Mouse (Mus musculus) G1E (cell line): ENCODE results near the gene Grin2b. TPM values are rescaled to one million over a fixed set of nuclear protein-coding genes. Genes with fewer than 3 reads are reported as not detected.
"Not testable (repeated sequence)": the region's sequence is repeated elsewhere in the genome, so short reads cannot be mapped to it uniquely, and the experiment has no call there.

Experiments used
- ATAC-seq: 2 replicates; pipeline ENCODE4 v1.8.0; 2016; ENCODE audit warnings: mild to moderate bottlenecking; ENCODE audit not compliant: insufficient number of reproducible peaks, poor library complexity, low FRiP score, severe bottlenecking; ENCODE audit errors: extremely low read depth
- DNase-seq: peaks from one replicate; pipeline ENCODE4 v3.0.0; 2012; ENCODE audit warnings: low spot score
- H3K27me3 ChIP-seq: 2 replicates; pipeline ENCODE4 v1.6.1; 2012; ENCODE audit warnings: mild to moderate bottlenecking, low read length, inconsistent platforms; ENCODE audit not compliant: insufficient read depth
- H3K36me3 ChIP-seq: replicated peaks from 2 replicates; pipeline ENCODE3; 2012; ENCODE audit warnings: mild to moderate bottlenecking, inconsistent platforms
- H3K4me1 ChIP-seq: 2 replicates; pipeline ENCODE4 v1.6.1; 2012; ENCODE audit warnings: low read depth, low read length, inconsistent platforms, mixed read lengths; ENCODE audit not compliant: insufficient read depth
- H3K4me3 ChIP-seq: 2 replicates; pipeline ENCODE4 v1.5.1; 2012; ENCODE audit warnings: low read depth, mild to moderate bottlenecking, inconsistent platforms, low read length, moderate library complexity, mixed read lengths
- H3K9me3 ChIP-seq: replicated peaks from 2 replicates; pipeline ENCODE4 v1.6.1; 2012; ENCODE audit warnings: inconsistent platforms
- CTCF ChIP-seq: IDR thresholded peaks from 2 replicates; pipeline ENCODE4 v1.5.1; 2012; ENCODE audit warnings: low read depth, low read length, inconsistent platforms, mixed read lengths
- GATA1 ChIP-seq: IDR thresholded peaks from 2 replicates; pipeline ENCODE4 v1.6.1; 2012; ENCODE audit warnings: borderline replicate concordance, low read length, inconsistent platforms, mixed read lengths
- GATA2 ChIP-seq: IDR thresholded peaks from 2 replicates; pipeline ENCODE4 v1.6.1; 2012; ENCODE audit warnings: low read depth, low read length, inconsistent platforms, borderline replicate concordance
- POLR2AphosphoS5 ChIP-seq: IDR thresholded peaks from 2 replicates; pipeline ENCODE4 v1.6.1; 2012; ENCODE audit warnings: low read depth, low read length, inconsistent platforms; ENCODE audit not compliant: insufficient replicate concordance
- TAL1 ChIP-seq: conservative IDR thresholded peaks from 2 replicates; pipeline ENCODE4 v1.6.1; 2012; ENCODE audit warnings: low read depth, low read length, inconsistent platforms, mixed read lengths
- polyA plus RNA-seq: library from polyadenylated mRNA; stranded (reverse); fragments of >175 nt; gene quantifications from 2 replicates; pipeline ENCODE4 v1.2.3, GENCODE M21; 2012
- total RNA-seq, 2 experiments: library from RNA; stranded (forward) in 1 of 2; stranded (reverse) in 1 of 2; fragments of 200-1000 nt in 1 of 2; fragments of >200 nt in 1 of 2; fragmentation: Nextera tagmentation in 1 of 2; gene quantifications; 2 replicates each; pipeline ENCODE4 v1.2.3; 2014 to 2017

Gene Grin2b
- total and polyA plus RNA-seq, 3 experiments = 0.05 TPM; not detected in 2

DNA sequence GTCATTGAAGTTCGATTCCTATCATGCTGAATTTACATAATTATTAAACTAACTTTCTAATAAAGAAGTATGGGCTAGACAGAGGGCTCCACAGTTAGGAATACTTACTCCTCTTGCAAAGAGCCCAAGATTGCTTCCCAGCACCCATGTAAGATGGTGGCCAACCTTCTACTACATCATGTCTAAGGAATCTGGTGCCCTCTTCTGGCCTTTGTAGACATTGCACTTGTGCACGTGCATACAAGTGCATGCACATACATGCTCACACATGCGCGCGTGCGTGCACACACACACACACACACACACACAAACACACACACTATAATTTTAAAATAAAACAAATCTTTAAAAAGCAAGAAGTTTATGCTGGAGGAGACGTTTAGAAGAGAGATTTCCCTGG lies 481.8 kb downstream of the Grin2b start:
- Histone ChIP-seq H3K9me3 (peaks cover 45% of the 10 kb centered on the region), H3K27me3 (no peaks in the 10 kb centered on the region), H3K4me1 (no peaks in the 10 kb centered on the region), H3K36me3 (no peaks in the 10 kb centered on the region), H3K4me3 (no peak overlapping the region)
- ATAC-seq (no peak), DNase-seq (no peak)
- TF ChIP-seq GATA1 = no peak
- no peak for TF ChIP-seq POLR2AphosphoS5
- no peak for TF ChIP-seq GATA2
- TF ChIP-seq TAL1 = no peak
- TF ChIP-seq CTCF = no peak

DNA sequence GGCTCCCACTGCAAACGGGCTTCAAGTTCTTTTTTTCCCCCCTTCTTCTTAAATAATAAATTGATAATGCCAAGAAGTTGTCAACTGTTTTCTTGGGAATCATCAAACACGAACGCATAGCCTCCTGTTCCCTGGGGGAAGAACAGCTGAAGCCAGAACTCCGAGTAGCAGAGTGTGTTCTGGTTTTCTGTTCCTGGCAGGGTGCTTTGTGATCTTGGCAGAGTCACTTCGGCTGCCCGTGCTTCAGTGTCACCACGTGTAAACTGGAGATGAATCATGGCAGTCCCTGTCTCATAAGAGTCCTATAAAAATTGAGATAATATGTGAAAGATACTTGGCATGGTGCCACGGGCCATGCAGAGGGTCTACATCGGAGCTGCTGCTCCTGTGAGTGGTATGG lies 485.4 kb downstream of the Grin2b start:
- no peaks in the 10 kb centered on the region for H3K27me3 ChIP-seq
- H3K36me3 ChIP-seq = no peaks in the 10 kb centered on the region
- DNase-seq = no peak
- H3K9me3 ChIP-seq = peaks cover 58% of the 10 kb centered on the region
- TF ChIP-seq POLR2AphosphoS5 (no peak), GATA2 (no peak), CTCF (no peak), TAL1 (no peak), GATA1 (no peak)
- no peak for ATAC-seq
- no peak overlapping the region for H3K4me3 ChIP-seq
- no peaks in the 10 kb centered on the region for H3K4me1 ChIP-seq

DNA sequence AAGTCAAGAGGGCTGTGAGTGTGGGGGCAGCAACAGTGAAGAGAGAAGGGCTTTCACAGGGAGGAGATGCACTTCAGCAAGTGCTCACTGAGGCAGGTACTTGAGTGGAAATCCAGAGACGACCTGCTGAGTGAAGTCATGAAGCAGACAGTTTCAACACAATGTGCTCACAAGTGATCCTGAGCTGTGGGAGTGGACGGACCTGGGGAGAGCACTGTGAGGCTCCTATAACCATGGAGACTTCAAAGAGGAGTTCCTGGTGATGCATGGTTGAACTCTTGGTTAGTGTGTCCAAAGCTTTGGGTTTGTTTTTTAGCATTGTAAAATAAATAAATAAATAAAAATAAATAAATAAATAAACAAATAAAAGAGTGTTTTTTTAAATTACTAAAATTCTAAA lies 489.1 kb downstream of the Grin2b start:
- Histone ChIP-seq H3K9me3 (peaks cover 59% of the 10 kb centered on the region), H3K4me3 (no peak overlapping the region), H3K4me1 (no peaks in the 10 kb centered on the region), H3K36me3 (no peaks in the 10 kb centered on the region), H3K27me3 (no peaks in the 10 kb centered on the region)
- TF ChIP-seq GATA1 = no peak
- TF ChIP-seq POLR2AphosphoS5 = no peak
- TF ChIP-seq TAL1 = no peak
- no peak for TF ChIP-seq GATA2
- TF ChIP-seq CTCF = no peak
- ATAC-seq = no peak
- DNase-seq = no peak

DNA sequence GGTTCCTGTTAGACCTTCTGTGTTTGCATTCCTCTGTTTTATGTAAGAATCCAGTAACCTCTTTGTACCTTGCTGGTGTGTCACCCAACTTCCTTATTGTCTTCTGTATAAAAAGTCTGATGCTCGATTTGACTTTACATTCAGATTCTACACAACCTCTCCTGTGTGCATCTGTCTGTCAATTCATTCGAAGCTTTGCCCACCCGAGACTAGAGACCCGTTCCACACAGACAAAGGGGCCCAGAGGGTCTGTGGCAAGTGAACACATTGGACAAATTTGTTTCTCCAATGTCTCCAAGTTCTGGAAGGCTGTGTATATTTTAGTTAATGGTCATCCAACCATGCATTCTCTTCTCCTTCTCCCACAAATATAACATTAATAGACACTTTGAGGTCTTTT lies 491.9 kb downstream of the Grin2b start:
- H3K27me3 ChIP-seq, DNase-seq, ATAC-seq, H3K4me3 ChIP-seq, H3K4me1 ChIP-seq, H3K36me3 ChIP-seq: not testable (repeated sequence)
- peaks cover 54% of the 10 kb centered on the region for H3K9me3 ChIP-seq

DNA sequence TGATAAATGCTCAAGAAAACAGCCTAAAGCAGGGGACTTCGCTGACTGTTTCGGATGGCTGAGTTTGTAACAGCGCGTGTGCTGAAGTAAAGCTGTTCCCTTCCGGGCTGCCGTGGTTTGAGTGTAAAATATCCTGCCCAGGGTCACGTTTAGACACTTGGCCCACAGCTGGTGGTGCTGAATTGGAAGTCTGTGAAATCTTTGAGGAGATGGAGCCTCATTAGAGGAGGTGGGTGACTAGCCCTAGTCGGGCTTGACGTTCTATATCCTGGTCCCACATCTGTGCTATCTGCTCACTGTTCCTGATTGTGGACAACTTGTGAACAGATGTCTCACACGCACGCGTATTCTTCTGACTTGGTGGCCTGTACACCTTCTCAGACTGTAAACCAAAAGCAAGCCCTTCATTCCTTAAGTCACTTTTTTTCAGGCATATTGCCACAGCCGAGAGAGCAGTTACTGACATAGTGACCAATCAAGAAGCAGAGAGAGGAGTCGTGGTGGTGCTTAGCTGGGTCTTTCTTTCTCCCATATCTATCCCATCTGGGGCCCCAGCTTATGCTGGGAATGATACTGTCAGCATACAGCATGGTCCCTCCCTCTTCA lies 493.1 kb downstream of the Grin2b start:
- TF ChIP-seq POLR2AphosphoS5 = no peak
- no peak for TF ChIP-seq GATA2
- TF ChIP-seq TAL1 = no peak
- no peak for TF ChIP-seq GATA1
- no peak for TF ChIP-seq CTCF
- H3K4me3 ChIP-seq = no peak overlapping the region

DNA sequence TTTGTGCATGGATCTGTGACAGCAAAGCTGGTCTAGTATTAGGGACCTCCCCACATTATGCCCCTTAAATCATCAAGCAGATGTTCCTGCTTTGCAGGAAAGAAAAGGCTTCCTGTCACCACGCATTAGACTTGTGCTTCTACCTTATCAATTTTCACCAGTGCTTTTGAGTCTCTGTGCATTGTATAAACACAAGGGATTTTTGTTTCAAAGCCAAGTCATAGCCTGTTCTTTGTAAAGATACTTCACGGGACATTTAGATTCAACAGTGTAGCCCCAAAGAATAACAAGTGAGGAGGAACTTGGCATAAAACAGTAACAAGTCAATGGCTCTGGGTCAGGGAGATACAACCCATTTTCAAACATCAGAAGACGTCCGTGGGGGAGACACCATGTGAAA lies 498.9 kb downstream of the Grin2b start:
- ATAC-seq = no peak
- H3K9me3 ChIP-seq = peaks cover 43% of the 10 kb centered on the region
- no peak for DNase-seq
- no peaks in the 10 kb centered on the region for H3K36me3 ChIP-seq
- no peak overlapping the region for H3K4me3 ChIP-seq
- no peaks in the 10 kb centered on the region for H3K4me1 ChIP-seq
- TF ChIP-seq POLR2AphosphoS5 = no peak
- no peaks in the 10 kb centered on the region for H3K27me3 ChIP-seq

More for the DNA sequence above, 493.1 kb downstream of the Grin2b start:
- no peaks in the 10 kb centered on the region for H3K27me3 ChIP-seq
- H3K36me3 ChIP-seq = no peaks in the 10 kb centered on the region
- H3K9me3 ChIP-seq = peaks cover 50% of the 10 kb centered on the region
- DNase-seq = no peak
- ATAC-seq = no peak
- no peaks in the 10 kb centered on the region for H3K4me1 ChIP-seq

DNA sequence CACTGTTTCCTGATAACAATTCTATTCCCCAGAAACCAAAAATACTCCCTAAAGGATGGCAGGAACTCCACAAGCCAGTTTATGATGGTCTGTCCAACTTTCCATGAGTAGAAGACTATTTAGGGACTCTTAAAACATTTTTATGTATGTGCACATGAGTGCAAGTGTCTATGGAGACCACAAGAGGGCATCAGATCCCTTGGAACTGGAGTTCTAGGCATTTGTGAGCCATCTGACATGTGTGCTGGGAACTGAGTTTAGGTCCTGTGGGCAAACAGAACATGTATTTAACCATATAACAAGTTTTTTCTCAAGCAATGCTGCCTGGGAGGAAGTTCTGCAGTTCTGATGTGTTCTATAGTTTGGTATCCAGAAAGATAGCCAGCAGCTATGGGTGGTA lies 501.3 kb downstream of the Grin2b start:
- Histone ChIP-seq H3K4me3 (no peak overlapping the region), H3K36me3 (no peaks in the 10 kb centered on the region), H3K4me1 (no peaks in the 10 kb centered on the region), H3K9me3 (peaks cover 29% of the 10 kb centered on the region), H3K27me3 (no peaks in the 10 kb centered on the region)
- ATAC-seq (no peak), DNase-seq (no peak)
- no peak for TF ChIP-seq POLR2AphosphoS5
- no peak for TF ChIP-seq CTCF

Other genes starting within 250 kb of the Grin2b start
- not detected in 2 replicates for gene Gm8994, start 154.0 kb upstream of the Grin2b start, total RNA-seq (2014; fragmentation: Nextera tagmentation)
- gene Gm8994, start 154.0 kb upstream of the Grin2b start, total RNA-seq (2017) = not detected in 2 replicates
- gene Gm8994, start 154.0 kb upstream of the Grin2b start, polyA plus RNA-seq = 0.06 and 0.08 TPM in 2 replicates
- gene E330021D16Rik, start 242.1 kb upstream of the Grin2b start, total RNA-seq (2014; fragmentation: Nextera tagmentation) = not detected in 2 replicates
- gene E330021D16Rik, start 242.1 kb upstream of the Grin2b start, total RNA-seq (2017) = 0.16 TPM in 1 of 2 replicates, not detected in the other
- not detected in 2 replicates for gene E330021D16Rik, start 242.1 kb upstream of the Grin2b start, polyA plus RNA-seq